Mouse (Mus musculus) spleen, adult 12 weeks (tissue): Measurements from ENCODE around the gene Kif1b.

Experiments used
- DNase-seq: peaks from one replicate; pipeline ENCODE4 v3.0.0; 2022; ENCODE audit warnings: low spot score

The Kif1b gene

GRCm38 (mm10) chr4:149314275-149314837 lies 6.9 kb upstream of the Kif1b start:
- no peak for DNase-seq

- no peak for DNase-seq
These were observed 6.2 kb upstream of the Kif1b start for GRCm38 (mm10) chr4:149313558-149314253.

- DNase-seq = no peak
These were observed 4.5 kb upstream of the Kif1b start for GRCm38 (mm10) chr4:149311996-149312395.

DNA sequence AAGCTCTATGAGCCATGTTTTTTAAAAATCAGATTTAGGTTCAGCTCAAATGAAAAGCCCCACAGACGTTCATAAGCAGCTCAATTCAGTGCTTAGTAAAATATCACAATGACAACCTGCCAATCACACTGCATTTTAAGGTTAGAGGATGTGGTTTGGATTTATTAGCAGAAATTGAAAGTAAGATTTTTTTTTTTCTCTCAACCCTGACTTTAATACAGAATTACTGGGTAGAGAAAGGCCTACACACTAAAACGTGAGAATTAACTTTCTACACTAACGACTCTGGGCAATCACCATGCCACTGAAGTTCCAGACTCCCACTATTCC lies 963 bp upstream of the Kif1b start:
- no peak for DNase-seq

DNA sequence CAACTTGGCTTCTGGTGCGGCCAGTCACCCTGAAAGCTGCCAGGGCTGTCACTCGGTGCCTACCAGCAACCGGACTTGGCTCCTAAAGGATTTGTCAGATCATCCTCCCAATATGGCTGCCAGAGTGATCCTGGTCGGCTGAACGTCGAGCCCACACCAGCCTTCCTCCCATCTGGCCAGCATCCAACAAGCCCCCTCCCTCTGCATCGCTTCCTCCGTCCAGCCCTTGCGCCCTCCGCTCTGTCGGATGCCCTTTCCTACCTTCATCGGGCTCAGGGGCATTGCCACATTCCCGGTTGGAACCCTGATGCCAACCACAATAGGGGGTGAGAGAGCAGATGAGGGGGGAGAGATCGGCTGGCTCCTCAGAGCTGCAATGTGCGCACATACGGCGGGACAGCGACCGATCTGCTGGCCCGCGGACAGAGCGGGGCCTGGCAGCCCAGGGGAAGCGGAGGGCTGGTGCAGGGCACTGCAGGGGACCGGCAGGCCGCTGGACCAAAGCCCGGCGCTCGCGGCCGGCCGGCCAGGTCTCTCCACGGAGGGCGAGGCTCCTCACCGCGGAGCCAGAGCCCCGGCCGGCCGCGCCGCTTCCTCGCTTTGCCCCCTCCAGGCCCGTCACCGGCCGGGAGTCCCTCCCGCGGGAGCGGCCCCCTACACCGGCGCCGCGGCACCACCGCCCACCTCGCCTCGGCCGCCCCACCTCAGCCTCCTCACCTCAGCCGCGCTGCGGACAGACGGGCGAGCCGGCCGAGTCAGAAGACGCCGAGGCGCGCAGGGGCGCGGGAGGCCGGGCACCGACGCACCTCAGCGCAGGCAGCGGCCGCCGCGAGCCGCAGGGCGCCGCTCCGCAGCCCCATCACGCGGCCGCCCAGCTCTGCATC lies 539 bp downstream of the Kif1b start:
- no peak for DNase-seq

DNA sequence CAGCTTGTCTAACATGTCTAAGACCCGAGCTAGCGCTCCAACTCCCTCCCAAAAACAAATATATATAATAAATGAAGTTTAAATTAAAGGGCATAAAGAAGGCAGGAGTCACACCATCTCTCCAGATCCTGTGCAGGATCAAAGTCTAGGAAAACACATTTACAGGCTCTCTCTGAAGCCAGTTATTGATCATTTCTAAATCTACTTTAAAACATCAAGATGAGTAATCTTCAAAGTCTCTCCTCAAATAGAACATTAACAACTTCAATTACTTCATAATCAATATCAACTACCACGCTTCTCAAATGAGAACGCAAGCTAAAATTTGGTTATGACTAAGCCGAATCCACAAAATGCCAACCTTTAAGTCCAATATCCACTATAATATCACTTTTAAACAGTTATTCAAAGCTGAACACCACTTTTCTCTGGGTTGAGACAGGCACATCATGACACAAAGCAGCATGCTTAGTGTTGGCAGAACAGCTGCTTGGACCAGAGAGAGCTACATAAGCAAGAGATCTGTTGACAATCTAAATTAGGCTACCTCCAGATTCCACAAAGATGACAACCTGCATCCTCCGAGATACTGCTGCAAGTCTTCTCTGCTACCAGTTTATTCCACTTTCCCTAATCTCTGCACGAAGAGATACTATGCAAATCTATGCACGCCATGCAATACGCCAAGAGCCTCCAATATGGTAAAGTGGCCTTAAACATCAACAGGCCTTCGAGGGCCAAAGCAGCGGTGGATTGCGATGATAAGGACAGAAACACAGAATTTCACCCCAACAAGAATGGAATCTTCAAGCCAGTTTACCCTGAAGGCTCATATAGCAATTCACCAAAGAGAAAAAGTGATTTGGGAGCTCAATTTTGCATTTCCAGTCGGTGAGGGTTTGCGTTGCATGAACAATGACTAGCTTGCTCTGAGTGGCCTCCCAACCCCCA lies 1.5 kb downstream of the Kif1b start:
- DNase-seq = no peak

GRCm38 (mm10) chr4:149304466-149304865 lies 3.0 kb downstream of the Kif1b start:
- DNase-seq = no peak

DNA sequence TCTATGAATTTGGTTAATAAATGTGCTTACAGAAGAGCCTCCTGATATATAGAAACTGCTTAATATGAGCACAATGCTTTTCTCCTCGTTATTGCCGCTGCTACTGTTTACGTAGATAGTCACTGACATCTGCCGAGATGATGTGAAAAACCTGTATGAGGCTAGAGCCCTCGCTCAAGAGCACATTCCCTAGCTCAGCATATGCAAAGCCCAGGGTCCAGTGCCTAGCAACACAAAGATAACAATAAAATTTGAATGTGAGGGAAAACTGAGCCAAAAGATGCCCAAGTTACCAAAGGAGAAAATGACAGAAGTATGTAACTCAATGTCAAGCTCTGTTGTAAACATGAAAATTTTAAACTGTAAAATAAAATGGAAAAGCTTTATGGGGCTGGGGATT lies 4.0 kb downstream of the Kif1b start:
- no peak for DNase-seq

- no peak for DNase-seq
These were observed 4.7 kb downstream of the Kif1b start for GRCm38 (mm10) chr4:149302751-149303150.

DNA sequence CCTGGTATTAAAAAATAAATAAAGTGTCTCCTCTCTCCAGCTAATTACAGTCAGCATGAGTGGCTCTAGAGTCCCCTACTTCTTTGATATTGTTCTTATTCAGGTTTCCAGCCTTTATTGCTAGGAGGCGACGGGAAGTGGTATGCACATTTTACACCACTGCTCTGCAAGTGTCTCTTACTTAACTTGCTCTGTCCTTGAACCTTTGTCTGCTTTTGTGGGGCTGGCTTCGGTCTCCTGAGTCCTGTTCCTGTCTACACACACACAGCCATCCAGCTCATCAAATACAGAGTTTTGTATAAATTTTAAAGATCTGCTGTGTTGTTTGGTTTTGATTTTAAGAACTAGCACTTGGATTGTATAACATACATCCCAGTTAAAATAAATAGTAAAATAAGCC lies 5.4 kb downstream of the Kif1b start:
- no peak for DNase-seq

DNA sequence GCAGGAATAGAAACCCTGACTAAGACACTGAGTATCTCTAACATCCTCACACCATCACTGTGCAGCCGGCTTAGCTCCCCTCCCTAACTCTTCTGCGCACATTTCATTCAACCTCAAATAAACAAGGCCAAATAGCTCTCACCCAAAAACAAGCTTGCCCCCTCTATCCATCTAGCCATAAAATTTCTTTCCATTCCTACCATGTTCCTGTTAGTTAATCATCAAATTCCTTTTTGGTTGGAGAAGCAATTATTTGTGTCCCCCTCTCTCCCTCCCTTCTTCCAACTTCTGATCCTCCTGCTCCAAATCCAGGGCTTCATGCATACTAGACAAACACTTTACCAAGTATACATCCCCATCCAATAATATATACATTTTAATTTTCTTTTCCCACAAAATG lies 11.0 kb downstream of the Kif1b start:
- DNase-seq = no peak

DNA sequence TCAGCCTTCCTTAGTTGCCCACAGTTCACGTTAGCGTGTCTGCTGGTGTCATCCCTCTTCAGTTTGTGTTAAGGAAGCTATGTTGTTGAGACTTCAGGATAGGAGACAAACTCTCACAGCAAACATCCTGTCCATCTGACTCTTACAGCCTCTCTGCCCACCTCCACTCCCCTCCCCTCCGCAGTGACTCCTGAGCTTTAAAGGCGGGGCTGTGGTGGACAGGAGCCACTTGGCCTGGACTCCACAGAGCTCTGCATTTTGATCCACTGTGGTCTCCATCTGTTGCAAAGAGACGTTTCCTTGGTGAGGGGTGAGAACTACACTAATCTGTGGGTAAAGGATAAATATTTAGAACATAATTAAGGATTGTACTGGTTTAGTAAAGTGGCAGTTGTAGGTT lies 14.5 kb downstream of the Kif1b start:
- no peak for DNase-seq

DNA sequence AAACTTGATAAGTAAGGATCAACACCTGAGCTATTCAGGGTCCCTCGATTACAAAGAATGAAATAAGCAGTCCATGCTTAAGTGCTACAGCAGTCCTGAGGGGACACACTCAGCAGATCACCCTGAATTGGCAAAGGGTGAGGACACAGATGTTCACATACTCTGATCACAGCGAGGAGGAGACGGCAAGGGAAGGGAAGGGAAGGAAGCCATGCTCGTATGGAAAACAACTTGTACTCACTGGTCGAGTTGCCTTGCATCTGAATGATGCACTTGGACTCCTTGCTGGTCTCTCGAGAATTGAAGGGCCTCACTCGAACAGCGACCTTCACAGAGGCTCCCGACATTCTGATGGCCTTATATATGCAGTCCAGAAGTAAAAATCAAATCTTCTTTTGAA lies 16.4 kb downstream of the Kif1b start:
- no peak for DNase-seq

DNA sequence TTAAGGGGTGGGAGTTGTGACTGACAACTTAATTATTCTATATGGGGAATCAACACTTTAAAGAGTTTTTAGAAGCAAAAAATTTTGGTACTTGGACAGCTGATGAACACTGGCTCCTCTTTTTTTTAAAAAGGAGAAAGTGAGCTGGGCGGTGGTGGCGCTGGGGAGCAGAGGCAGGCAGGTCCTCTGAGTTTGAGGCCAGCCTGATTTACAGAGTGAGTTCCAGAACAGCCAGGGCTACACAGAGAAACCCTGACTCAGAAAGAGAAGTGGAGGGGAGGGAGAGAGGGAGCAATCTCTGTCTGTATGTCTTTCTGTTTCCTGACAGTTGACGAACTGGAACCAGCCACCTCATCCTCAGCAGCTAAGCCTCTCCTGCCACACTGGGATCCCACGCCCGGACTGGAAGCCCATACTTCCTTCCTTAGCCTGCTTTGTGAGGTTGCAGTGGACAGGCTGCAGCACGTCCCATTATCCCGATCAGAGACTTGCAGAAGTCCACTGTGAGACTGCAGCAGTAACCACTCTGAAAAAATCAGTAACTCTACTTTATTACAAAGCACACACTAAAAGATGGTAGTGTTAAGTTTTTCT lies 17.2 kb downstream of the Kif1b start:
- DNase-seq = no peak

DNA sequence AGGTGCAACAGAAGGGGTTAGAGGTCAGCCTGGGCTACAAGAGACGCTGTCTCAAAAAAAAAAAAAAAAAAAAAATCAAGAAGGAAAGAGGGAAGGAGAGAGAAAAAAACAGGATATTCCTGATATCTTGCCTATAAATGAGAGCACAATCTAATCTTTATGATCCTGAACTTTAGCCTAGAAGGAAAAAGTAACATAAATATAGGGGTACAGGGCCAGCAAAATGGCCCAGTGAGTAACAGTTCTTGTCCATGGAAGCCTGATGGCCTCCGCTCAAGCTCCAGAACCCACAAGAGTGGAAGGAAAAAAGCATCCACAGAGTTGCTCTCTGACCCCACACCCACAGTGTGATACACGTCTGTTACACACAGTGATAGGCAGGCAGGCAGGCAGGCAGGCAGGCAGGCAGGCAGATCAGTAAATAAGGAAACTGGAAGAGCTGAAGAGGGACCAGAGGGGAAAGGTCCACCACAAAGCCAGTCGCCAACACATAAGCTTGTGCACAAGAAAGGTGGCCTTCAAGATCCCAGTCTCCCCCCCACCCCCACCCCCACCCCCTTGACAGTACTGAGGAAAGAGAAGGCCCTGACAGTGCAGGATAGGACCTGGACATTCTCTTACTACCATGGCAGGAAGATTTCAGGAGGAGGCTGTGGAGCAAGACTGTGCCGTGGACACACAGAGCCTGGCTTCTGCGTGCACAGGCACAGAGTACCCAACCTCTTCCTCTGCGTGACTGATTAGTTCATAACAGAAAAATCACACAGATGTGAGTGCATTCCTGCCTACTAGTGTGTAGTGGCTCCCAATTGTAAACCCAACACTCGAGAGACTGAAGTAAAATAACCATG lies 21.0 kb downstream of the Kif1b start:
- DNase-seq = no peak

- DNase-seq = no peak
These were observed 21.8 kb downstream of the Kif1b start for GRCm38 (mm10) chr4:149285691-149286090.

DNA sequence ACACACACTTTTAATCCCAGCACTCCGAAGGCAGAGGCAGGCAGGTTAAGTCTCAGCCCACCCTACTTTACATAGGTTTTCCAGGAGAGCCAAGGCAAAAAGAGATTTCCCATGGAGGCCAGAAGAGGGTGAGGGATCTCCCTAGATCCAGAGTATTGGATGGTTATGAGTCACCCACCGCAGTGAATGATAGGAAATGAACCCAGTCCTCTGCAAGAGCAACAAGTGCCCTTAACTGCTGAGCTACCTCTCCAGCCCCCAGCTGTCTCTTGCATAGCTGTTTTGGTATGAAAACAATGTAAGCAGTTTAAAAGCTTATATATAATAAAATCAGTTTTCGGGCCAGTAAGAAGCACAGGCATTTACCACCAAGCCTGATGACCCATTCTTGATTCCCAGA lies 24.5 kb downstream of the Kif1b start:
- DNase-seq = no peak

DNA sequence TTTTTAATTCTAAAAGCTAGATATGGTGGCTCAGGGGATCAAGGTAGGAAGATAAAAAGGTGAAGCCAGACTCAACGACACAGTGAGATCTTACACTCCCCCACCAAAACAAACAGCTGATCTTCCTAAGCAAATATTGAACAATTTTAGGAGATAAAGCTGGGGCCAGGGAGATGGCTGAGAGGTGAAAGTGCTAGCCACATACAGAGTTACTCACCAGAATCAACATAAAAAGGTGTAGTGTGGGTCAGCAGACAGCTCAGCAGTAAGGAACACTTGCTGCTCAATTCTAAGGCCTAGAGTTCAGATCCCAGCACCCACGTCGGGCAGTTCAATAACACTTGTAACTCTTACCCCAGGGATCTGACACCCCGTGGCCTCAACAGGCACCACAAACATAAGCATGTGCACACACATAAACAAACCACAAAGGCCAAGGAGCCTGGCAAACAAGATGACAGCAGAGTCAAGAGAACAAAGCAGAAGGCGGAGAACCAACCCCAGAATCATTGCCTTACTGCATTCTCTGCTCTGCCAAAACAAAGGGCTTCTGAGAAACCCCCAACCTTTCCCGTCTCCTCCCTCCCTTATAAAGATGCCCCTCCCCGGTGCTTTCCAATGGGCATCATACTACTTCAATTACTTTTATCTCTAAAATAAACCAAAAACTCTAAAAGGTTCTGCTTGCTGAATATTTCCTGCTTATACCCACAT lies 25.3 kb downstream of the Kif1b start:
- no peak for DNase-seq

DNA sequence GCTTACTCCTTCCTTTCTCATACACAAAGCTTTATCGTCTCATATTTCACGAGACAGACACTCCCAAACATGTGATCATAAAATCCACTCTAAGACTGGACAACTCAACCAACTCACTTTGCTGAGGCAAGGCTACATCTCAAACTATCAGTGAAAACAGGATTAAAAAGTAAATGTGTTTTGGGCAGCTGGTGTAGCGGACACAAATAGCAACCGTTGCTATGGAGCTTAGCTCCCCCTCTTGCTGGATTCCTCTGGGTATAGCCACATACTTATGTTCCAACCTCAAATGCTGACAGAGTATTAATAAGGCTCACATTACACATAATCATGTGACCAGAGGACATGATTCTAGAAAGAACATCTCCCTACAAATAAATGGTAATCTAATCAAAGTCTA lies 29.9 kb downstream of the Kif1b start:
- no peak for DNase-seq

- DNase-seq = no peak
These were observed 34.4 kb downstream of the Kif1b start for GRCm38 (mm10) chr4:149273128-149273527.
